Comparison of ENCODE assay signal across 11 mouse cellular contexts in the genomic region with DNA sequence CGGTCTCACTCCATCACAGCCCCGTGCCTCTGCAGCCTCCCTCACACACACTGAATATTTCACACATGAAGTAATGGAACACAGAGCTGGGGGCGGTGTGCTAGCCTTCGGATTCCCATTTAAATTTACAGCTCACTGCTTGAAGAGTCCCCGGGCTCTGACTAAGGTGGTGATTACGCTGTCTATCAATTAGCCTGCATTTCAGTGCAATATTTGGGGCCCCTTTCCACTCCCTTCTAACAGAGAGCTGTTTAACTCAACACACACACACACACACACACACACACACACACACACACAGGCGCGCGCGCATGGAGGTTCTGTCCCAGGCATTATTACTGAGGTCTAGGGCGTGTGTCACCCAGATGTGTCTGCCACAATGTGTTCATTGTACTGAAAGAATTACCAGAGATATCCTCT. TPM values are rescaled to one million over a fixed set of nuclear protein-coding genes. Genes with fewer than 3 reads are reported as not detected.
A peak's percentile ranks its signal among the peaks of the same experiment; 100 is the strongest.
DNase-seq lines count a peak whose midpoint lies in the region; ATAC-seq lines count a peak whose summit lies in the region.
"Had no signal": no experiment of that assay in that cellular context is flagged by ENCODE, and none has a peak within 500 bp of the region (broad histone marks: within the 10 kb centered on the region; RNA-seq: fewer than 3 reads in every experiment).

No protein-coding gene starts in this region.

- no peak overlapping the region for H3K27ac ChIP-seq in midbrain, embryonic 13.5 days
- no peak overlapping the region for H3K27ac ChIP-seq in midbrain, embryonic 15.5 days
- H3K27ac ChIP-seq: stomach, embryonic 15.5 days had no signal

- 86% methylated on average over 11 of the region's 11 CpGs for WGBS in midbrain, embryonic 13.5 days
- 83% methylated on average over 11 of the region's 11 CpGs for WGBS in midbrain, embryonic 15.5 days

- no peaks in the 10 kb centered on the region for H3K4me1 ChIP-seq in midbrain, embryonic 13.5 days (replicated peaks)
- H3K4me1 ChIP-seq in midbrain, embryonic 15.5 days = no peaks in the 10 kb centered on the region
- H3K4me1 ChIP-seq: megakaryocyte, embryonic 14.5 days; stomach, embryonic 15.5 days had no signal

- no peaks in the 10 kb centered on the region for H3K27me3 ChIP-seq in midbrain, embryonic 13.5 days
- no peaks in the 10 kb centered on the region for H3K27me3 ChIP-seq in midbrain, embryonic 15.5 days (replicated peaks)
- H3K27me3 ChIP-seq: megakaryocyte, embryonic 14.5 days; stomach, embryonic 15.5 days had no signal

- no peaks in the 10 kb centered on the region for H3K9me3 ChIP-seq in midbrain, embryonic 13.5 days
- no peaks in the 10 kb centered on the region for H3K9me3 ChIP-seq in midbrain, embryonic 15.5 days
- H3K9me3 ChIP-seq: megakaryocyte, embryonic 14.5 days; stomach, embryonic 15.5 days had no signal

- H3K4me3 ChIP-seq in midbrain, embryonic 13.5 days (replicated peaks) = no peak overlapping the region
- H3K4me3 ChIP-seq in midbrain, embryonic 15.5 days = no peak overlapping the region
- H3K4me3 ChIP-seq: megakaryocyte, embryonic 14.5 days; stomach, embryonic 15.5 days had no signal

- DNase-seq in frontal cortex, postnatal 14 days (ENCODE audit: low spot score in 2 of 2) = no peak
- DNase-seq in heart, postnatal 4 days = peak; percentile 49
- peak; percentile 45 for DNase-seq in retina, embryonic 14.5 days (ENCODE audit: low spot score)
- DNase-seq in c-Kit-positive CD71-positive TER-119-positive erythroid progenitor cells, embryonic 14.5 days (ENCODE audit: low spot score) = no peak
- no peak for DNase-seq in urinary bladder, postnatal 4 days (ENCODE audit: low spot score in 2 of 2)
- DNase-seq: kidney, postnatal 10 days had no signal

- H3K9ac ChIP-seq in midbrain, embryonic 13.5 days (replicated peaks) = no peak overlapping the region
- no peak overlapping the region for H3K9ac ChIP-seq in midbrain, embryonic 15.5 days
- H3K9ac ChIP-seq: stomach, embryonic 15.5 days had no signal

- no peak overlapping the region for H3K4me2 ChIP-seq in midbrain, embryonic 13.5 days (replicated peaks)
- H3K4me2 ChIP-seq in midbrain, embryonic 15.5 days = no peak overlapping the region
- H3K4me2 ChIP-seq: stomach, embryonic 15.5 days had no signal

- peak; percentile 84 for ATAC-seq in frontal cortex, adult (ENCODE audit: low TSS enrichment)
- peak; percentile 65; the same call in 1 of the 2 replicates for ATAC-seq in midbrain, embryonic 13.5 days
- ATAC-seq in midbrain, embryonic 15.5 days (replicated peaks) = no peak

- H3K36me3 ChIP-seq in midbrain, embryonic 13.5 days = no peaks in the 10 kb centered on the region
- H3K36me3 ChIP-seq in midbrain, embryonic 15.5 days (replicated peaks) = no peaks in the 10 kb centered on the region
- H3K36me3 ChIP-seq: stomach, embryonic 15.5 days had no signal

RNA-seq across cellular contexts. Expression of a gene that starts 31.2 kb away (rescaled TPM):
- 14.2 and 17.7 TPM in 2 replicates for polyA plus RNA-seq in midbrain, embryonic 13.5 days (2015; fragmentation: Nextera tagmentation; extraction: Ambion mirVana)
- 11.5 TPM in 2 replicates for polyA plus RNA-seq in midbrain, embryonic 15.5 days (2015; fragmentation: Nextera tagmentation; extraction: Ambion mirVana)
- total RNA-seq in heart, postnatal 4 days (2021) = 10 to 100 TPM; 19.1 to 20.4 TPM

Comparison
In these comparisons a context has a peak if more than half of its experiments do, and no peak if none do; other contexts are left out.
1. DNase-seq: peak in heart, postnatal 4 days (single experiment) and retina, embryonic 14.5 days (single experiment); none in frontal cortex, postnatal 14 days (0 of 2), c-Kit-positive CD71-positive TER-119-positive erythroid progenitor cells, embryonic 14.5 days (single experiment) and urinary bladder, postnatal 4 days (0 of 2).